Mouse (Mus musculus) cerebellum, adult 2 months (tissue): ENCODE results near the gene Rph3a.

Source experiments
- CTCF ChIP-seq: fragments of 200-500 bp; IDR thresholded peaks from 2 replicates; pipeline ENCODE4 v1.5.1; 2011; ENCODE audit warnings: low read depth, mild to moderate bottlenecking, control low read depth, low read length, moderate library complexity, borderline replicate concordance; ENCODE audit not compliant: insufficient read depth
- POLR2A ChIP-seq: fragments of 200-500 bp; IDR thresholded peaks from 2 replicates; pipeline ENCODE4 v1.6.1; 2011; ENCODE audit warnings: low read length, control low read depth, borderline replicate concordance; ENCODE audit not compliant: insufficient read depth

- TF ChIP-seq CTCF (no peak), POLR2A (no peak)
Measured at GRCm38 (mm10) chr5:121003781-121004180, 6.1 kb downstream of the Rph3a start.
